Mouse (Mus musculus): Measurements from ENCODE around the gene Ccdc15. TPM values are rescaled to one million over a fixed set of nuclear protein-coding genes. Genes with fewer than 3 reads are reported as not detected.
A peak's percentile ranks its signal among the peaks of the same experiment; 100 is the strongest.

Ccdc15 gene
- polyA plus RNA-seq, 1 experiment from 2014 or later: 6.0 TPM

GRCm38 (mm10) chr9:37249976-37250375, 98.3 kb downstream of the Ccdc15 start:
- 90% methylated on average over 3 of the region's 3 CpGs for WGBS
- H3K27me3 ChIP-seq (replicated peaks; ENCODE audit: control insufficient read depth, insufficient read depth, low read length): no peaks in the 10 kb centered on the region
- ATAC-seq (ENCODE audit: low read depth) (no peak), DNase-seq (ENCODE audit: low spot score) (no peak)
- no peaks in the 10 kb centered on the region for H3K36me3 ChIP-seq (ENCODE audit: control insufficient read depth, insufficient read depth, low read length)
- no peak overlapping the region for H3K4me2 ChIP-seq (ENCODE audit: low read depth, low read length)
- H3K27ac ChIP-seq (replicated peaks; ENCODE audit: low read depth, low read length): no peak overlapping the region
- H3K9ac ChIP-seq (ENCODE audit: low read depth, low read length): no peak overlapping the region
- peaks cover 4% of the 10 kb centered on the region; the same call in 1 of the 2 replicates for H3K4me1 ChIP-seq (ENCODE audit: control insufficient read depth, insufficient read depth, low read length)
- no peaks in the 10 kb centered on the region for H3K9me3 ChIP-seq (ENCODE audit: control insufficient read depth, low read length)
- no peak overlapping the region for H3K4me3 ChIP-seq (ENCODE audit: low read depth, low read length)

- Histone ChIP-seq H3K4me2 (ENCODE audit: low read depth, low read length) (no peak overlapping the region), H3K4me1 (ENCODE audit: control insufficient read depth, insufficient read depth, low read length) (no peaks in the 10 kb centered on the region), H3K27ac (replicated peaks; ENCODE audit: low read depth, low read length) (no peak overlapping the region), H3K9me3 (ENCODE audit: control insufficient read depth, low read length) (no peaks in the 10 kb centered on the region), H3K27me3 (replicated peaks; ENCODE audit: control insufficient read depth, insufficient read depth, low read length) (no peaks in the 10 kb centered on the region), H3K4me3 (ENCODE audit: low read depth, low read length) (no peak overlapping the region), H3K36me3 (ENCODE audit: control insufficient read depth, insufficient read depth, low read length) (no peaks in the 10 kb centered on the region), H3K9ac (ENCODE audit: low read depth, low read length) (no peak overlapping the region)
- DNase-seq (ENCODE audit: low spot score) (no peak), ATAC-seq (ENCODE audit: low read depth) (0 out of 2 replicates have a peak, but pooled peaks have one; percentile 30)
- 39% methylated on average over 3 of the region's 3 CpGs for WGBS
These were observed 99.8 kb downstream of the Ccdc15 start for GRCm38 (mm10) chr9:37248381-37248906.

- ATAC-seq (ENCODE audit: low read depth): no peak
- H3K4me1 ChIP-seq (ENCODE audit: control insufficient read depth, insufficient read depth, low read length): no peaks in the 10 kb centered on the region
- no peak for DNase-seq (ENCODE audit: low spot score)
- H3K9ac ChIP-seq (ENCODE audit: low read depth, low read length): no peak overlapping the region
- no peak overlapping the region for H3K4me3 ChIP-seq (ENCODE audit: low read depth, low read length)
- H3K27ac ChIP-seq (replicated peaks; ENCODE audit: low read depth, low read length): no peak overlapping the region
- H3K4me2 ChIP-seq (ENCODE audit: low read depth, low read length): no peak overlapping the region
- no peaks in the 10 kb centered on the region for H3K36me3 ChIP-seq (ENCODE audit: control insufficient read depth, insufficient read depth, low read length)
- H3K27me3 ChIP-seq (replicated peaks; ENCODE audit: control insufficient read depth, insufficient read depth, low read length): no peaks in the 10 kb centered on the region
- no peaks in the 10 kb centered on the region for H3K9me3 ChIP-seq (ENCODE audit: control insufficient read depth, low read length)
These were observed 100.8 kb downstream of the Ccdc15 start for GRCm38 (mm10) chr9:37247429-37247828.

DNA sequence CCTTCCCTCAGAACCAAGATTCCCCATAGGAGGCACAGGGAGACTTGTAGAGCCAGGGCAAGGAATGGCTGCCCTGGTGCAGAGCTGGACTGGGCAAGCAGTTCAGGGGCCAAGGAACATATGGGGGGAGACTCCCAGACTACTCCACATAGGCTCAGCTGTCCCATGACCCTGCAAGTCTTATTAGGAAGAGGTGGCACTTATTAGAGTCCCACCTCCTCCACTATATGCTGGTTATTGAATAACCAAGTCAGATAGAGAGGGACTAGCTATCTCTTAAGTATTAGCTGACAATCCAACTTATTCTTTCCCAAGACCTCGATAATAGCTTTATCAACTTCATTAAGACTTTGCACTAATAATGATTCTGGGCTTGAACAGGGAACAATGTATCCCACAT, 102.4 kb downstream of the Ccdc15 start:
- Histone ChIP-seq H3K4me2 (ENCODE audit: low read depth, low read length) (no peak overlapping the region), H3K9ac (ENCODE audit: low read depth, low read length) (no peak overlapping the region), H3K9me3 (ENCODE audit: control insufficient read depth, low read length) (no peaks in the 10 kb centered on the region), H3K27ac (replicated peaks; ENCODE audit: low read depth, low read length) (no peak overlapping the region), H3K4me3 (ENCODE audit: low read depth, low read length) (no peak overlapping the region), H3K27me3 (replicated peaks; ENCODE audit: control insufficient read depth, insufficient read depth, low read length) (no peaks in the 10 kb centered on the region), H3K36me3 (ENCODE audit: control insufficient read depth, insufficient read depth, low read length) (no peaks in the 10 kb centered on the region), H3K4me1 (ENCODE audit: control insufficient read depth, insufficient read depth, low read length) (no peaks in the 10 kb centered on the region)
- 92% methylated on average over 1 of the region's 1 CpGs for WGBS
- no peak for ATAC-seq (ENCODE audit: low read depth)
- no peak for DNase-seq (ENCODE audit: low spot score)

- no peaks in the 10 kb centered on the region for H3K36me3 ChIP-seq (ENCODE audit: control insufficient read depth, insufficient read depth, low read length)
- no peak overlapping the region for H3K4me2 ChIP-seq (ENCODE audit: low read depth, low read length)
- no peak overlapping the region for H3K4me3 ChIP-seq (ENCODE audit: low read depth, low read length)
- no peaks in the 10 kb centered on the region for H3K27me3 ChIP-seq (replicated peaks; ENCODE audit: control insufficient read depth, insufficient read depth, low read length)
- ATAC-seq (ENCODE audit: low read depth) (no peak), DNase-seq (ENCODE audit: low spot score) (no peak)
- no peaks in the 10 kb centered on the region for H3K4me1 ChIP-seq (ENCODE audit: control insufficient read depth, insufficient read depth, low read length)
- 44% methylated on average over 2 of the region's 2 CpGs for WGBS
- no peak overlapping the region for H3K27ac ChIP-seq (replicated peaks; ENCODE audit: low read depth, low read length)
- H3K9ac ChIP-seq (ENCODE audit: low read depth, low read length): no peak overlapping the region
- H3K9me3 ChIP-seq (ENCODE audit: control insufficient read depth, low read length): no peaks in the 10 kb centered on the region
These were observed 102.8 kb downstream of the Ccdc15 start for GRCm38 (mm10) chr9:37245404-37245803.

DNA sequence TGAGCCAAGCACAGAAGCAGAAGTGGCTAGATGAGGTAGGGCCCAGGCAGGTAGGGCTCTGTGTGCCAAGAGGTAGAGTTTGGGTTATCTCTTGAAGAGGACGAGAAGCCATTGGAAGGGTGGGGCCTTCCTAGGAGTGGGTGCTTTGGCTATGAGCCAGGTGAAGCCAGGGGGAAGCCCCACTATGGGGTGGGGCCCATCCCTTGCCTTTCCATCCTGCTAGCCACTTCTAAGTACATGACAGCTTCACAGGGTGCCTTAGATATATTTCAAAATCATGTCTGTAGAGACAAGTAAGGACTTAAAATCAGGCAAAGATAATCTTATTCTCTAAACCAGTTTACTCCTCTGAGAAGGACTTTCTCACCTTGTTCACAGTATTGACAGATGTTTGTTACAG, 103.6 kb downstream of the Ccdc15 start:
- 82% methylated on average over 1 of the region's 1 CpGs for WGBS
- Histone ChIP-seq H3K4me2 (ENCODE audit: low read depth, low read length) (no peak overlapping the region), H3K9me3 (ENCODE audit: control insufficient read depth, low read length) (no peaks in the 10 kb centered on the region), H3K27me3 (replicated peaks; ENCODE audit: control insufficient read depth, insufficient read depth, low read length) (no peaks in the 10 kb centered on the region), H3K4me3 (ENCODE audit: low read depth, low read length) (no peak overlapping the region), H3K27ac (replicated peaks; ENCODE audit: low read depth, low read length) (no peak overlapping the region), H3K36me3 (ENCODE audit: control insufficient read depth, insufficient read depth, low read length) (no peaks in the 10 kb centered on the region), H3K4me1 (ENCODE audit: control insufficient read depth, insufficient read depth, low read length) (no peaks in the 10 kb centered on the region), H3K9ac (ENCODE audit: low read depth, low read length) (no peak overlapping the region)
- ATAC-seq (ENCODE audit: low read depth): no peak
- DNase-seq (ENCODE audit: low spot score): no peak

- H3K27me3 ChIP-seq (replicated peaks; ENCODE audit: control insufficient read depth, insufficient read depth, low read length): no peaks in the 10 kb centered on the region
- H3K4me1 ChIP-seq (ENCODE audit: control insufficient read depth, insufficient read depth, low read length): no peaks in the 10 kb centered on the region
- no peak overlapping the region for H3K9ac ChIP-seq (ENCODE audit: low read depth, low read length)
- no peak for ATAC-seq (ENCODE audit: low read depth)
- 83% methylated on average over 3 of the region's 3 CpGs for WGBS
- no peaks in the 10 kb centered on the region for H3K36me3 ChIP-seq (ENCODE audit: control insufficient read depth, insufficient read depth, low read length)
- H3K4me3 ChIP-seq (ENCODE audit: low read depth, low read length): no peak overlapping the region
- H3K4me2 ChIP-seq (ENCODE audit: low read depth, low read length): no peak overlapping the region
- no peak for DNase-seq (ENCODE audit: low spot score)
- H3K27ac ChIP-seq (replicated peaks; ENCODE audit: low read depth, low read length): no peak overlapping the region
- H3K9me3 ChIP-seq (ENCODE audit: control insufficient read depth, low read length): no peaks in the 10 kb centered on the region
These were observed 105.5 kb downstream of the Ccdc15 start for GRCm38 (mm10) chr9:37242764-37243163.

GRCm38 (mm10) chr9:37235951-37236737, 112.1 kb downstream of the Ccdc15 start:
- Histone ChIP-seq H3K4me1 (ENCODE audit: control insufficient read depth, insufficient read depth, low read length) (no peaks in the 10 kb centered on the region), H3K36me3 (ENCODE audit: control insufficient read depth, insufficient read depth, low read length) (no peaks in the 10 kb centered on the region; the same call in 1 of the 2 replicates), H3K4me3 (ENCODE audit: low read depth, low read length) (no peak overlapping the region), H3K4me2 (ENCODE audit: low read depth, low read length) (no peak overlapping the region), H3K9me3 (ENCODE audit: control insufficient read depth, low read length) (no peaks in the 10 kb centered on the region), H3K9ac (ENCODE audit: low read depth, low read length) (no peak overlapping the region), H3K27me3 (replicated peaks; ENCODE audit: control insufficient read depth, insufficient read depth, low read length) (no peaks in the 10 kb centered on the region), H3K27ac (replicated peaks; ENCODE audit: low read depth, low read length) (no peak overlapping the region)
- ATAC-seq (ENCODE audit: low read depth): no peak
- WGBS: 70% methylated on average over 4 of the region's 4 CpGs
- no peak for DNase-seq (ENCODE audit: low spot score)
